Mouse (Mus musculus): ENCODE measurements around the gene Cd6. TPM values are rescaled to one million over a fixed set of nuclear protein-coding genes. Genes with fewer than 3 reads are reported as not detected.
A peak's percentile ranks its signal among the peaks of the same experiment; 100 is the strongest.

The Cd6 gene
- total RNA-seq (2021), result under 1 TPM in 1 of 2 experiments, not detected in 1; 0.13 TPM
- long read RNA-seq, experiment 1, result 0 reads
- long read RNA-seq, experiment 2, result 0 reads

DNA sequence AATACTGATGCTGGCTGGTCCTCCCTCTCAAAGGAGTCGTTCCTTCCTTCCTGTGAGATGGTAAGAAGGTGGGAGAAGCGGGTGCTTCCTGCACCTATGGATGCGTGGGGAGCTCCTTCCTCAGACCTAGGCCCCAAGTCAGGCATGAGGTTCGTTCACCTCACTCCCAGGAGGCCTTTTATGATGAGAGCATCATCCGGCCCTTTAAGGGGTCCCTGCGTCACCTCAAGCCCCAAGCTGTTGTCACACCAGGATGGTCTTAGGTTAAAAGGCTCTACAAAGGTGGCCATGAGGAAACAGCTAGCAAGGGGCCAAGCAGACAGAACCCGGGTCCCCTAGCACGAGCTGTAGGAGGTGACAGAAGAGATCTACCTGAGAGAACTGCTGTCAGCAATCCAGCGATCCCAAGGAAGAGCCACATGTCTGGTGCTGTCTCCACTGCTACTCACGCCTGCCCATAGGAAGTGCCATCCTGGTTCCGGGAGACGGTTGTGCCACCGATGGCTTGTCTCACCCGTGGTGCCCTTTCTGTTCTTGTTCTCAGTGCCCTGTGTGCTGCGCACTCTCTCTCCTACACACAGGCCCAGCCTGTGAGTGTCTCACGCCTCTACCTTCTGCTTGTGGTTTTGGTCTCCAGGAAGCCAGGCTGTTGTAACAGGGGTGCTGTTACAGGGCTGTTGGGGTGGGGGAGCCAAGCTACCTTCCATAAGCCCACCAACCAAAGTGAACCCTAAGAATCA is at the start of gene Cd6:
TSS of gene Cd6 (minus strand) at position 623 of the 740 bp plus-strand sequence.
- DNase-seq, result no peak

- DNase-seq, result no peak
Observed at GRCm38 (mm10) chr19:10878201-10878837, 48.5 kb upstream of the Cd6 start.

DNA sequence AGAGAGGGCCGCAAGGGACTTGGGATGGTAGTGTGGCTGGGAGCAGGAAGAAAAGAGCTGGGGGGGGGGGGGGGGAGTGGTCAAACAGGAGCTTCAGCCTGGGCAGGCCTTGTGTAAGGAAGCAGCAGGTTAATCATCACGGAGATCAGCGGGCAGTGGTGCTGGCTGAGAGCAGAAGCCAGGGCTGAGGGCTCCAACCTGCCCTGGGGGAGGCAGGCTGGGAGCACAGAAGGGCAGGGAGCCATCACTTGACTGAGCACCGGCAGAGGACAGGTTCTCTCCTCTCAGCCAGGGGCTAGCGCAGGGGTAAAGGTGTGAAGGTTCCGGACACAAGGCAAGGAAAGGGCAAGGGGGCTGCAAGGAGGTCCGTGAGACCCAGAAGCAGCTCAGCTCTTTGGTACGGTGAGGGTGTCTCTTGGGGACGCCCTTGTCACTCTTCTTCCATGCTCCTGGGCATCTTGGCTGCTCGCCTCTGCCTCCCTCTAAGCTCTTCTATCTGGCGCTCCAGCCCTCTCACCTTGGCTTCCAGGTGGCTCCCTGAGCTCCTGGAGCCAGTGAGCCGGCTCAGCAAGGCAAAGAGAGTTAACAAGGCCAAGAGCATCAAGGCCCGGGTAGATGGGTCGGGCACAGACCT is 41.6 kb upstream of the Cd6 start:
- no peak for DNase-seq

- DNase-seq, result no peak
Observed at GRCm38 (mm10) chr19:10870676-10871075, 40.8 kb upstream of the Cd6 start.

- no peak for DNase-seq
Observed at GRCm38 (mm10) chr19:10869886-10870527, 40.1 kb upstream of the Cd6 start, which contains the start of gene Tmem132a. Gene Tmem132a, minus strand, starts transcription at chr19:10869940.

DNA sequence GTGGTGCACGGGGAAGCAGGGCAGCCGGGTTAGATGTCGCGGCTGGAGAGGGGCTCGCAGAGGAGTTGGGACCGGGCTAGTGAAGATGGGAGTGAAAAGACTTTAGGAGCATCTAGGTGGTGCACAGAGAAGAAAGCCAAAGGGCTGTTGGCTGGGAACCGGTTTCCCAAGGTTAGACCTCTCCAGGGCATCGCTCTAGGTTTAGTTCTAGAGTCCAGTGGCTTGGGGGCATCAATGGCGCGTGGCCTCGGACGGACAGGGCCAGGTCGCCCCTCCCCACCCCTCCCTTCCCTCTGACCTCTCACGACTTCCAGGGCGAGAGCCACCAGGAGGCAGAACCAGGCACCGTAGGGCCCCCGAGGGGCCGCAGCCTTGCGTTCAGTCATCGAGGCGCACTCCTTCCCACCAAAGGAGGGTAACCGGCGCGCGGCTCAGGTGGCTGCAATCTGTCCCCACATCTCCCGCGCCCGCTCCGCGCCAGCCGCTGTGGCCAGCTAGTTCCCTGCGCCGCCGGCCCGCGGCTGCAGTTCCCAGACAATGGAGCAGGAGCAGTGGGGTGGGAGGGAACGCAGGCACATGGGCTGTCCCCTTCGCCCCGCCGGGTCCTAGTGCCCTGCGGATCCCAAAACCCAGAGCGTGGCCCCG is 39.5 kb upstream of the Cd6 start:
- DNase-seq, result peak; percentile 66

GRCm38 (mm10) chr19:10868623-10869141 is 38.8 kb upstream of the Cd6 start:
- no peak for DNase-seq

DNA sequence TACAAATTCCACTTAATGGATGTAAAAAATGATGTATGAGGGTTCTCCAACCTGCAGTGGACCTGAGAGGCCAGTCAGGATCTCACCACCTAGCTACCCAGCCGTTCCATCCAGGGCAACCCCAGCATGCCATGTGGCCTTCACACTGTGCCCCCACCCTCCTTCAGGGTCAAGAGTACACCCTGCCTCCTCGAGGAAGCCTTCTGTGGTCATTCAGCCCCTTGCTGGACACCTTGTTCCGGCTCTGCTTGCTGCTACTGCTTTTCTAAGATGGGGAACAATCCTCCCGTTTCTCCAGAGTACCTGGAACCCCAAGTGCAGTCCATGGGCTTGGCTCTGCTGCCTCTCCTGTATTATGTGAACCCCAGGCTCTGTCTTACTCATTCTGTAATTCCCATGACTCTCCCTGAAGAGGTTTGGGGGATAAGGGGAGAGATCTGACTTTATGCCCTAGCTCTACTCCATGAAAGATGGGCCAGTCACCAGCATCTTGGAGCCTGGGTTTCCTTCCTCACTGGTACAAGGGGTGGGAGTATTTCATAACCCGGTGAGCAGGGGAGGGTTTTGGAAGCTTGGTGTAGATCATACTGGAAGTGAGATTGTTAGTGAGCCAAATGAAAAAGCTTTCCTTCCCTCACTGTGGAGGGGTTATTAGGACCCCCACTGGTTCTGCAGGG is 38.2 kb upstream of the Cd6 start:
- DNase-seq, result no peak

DNA sequence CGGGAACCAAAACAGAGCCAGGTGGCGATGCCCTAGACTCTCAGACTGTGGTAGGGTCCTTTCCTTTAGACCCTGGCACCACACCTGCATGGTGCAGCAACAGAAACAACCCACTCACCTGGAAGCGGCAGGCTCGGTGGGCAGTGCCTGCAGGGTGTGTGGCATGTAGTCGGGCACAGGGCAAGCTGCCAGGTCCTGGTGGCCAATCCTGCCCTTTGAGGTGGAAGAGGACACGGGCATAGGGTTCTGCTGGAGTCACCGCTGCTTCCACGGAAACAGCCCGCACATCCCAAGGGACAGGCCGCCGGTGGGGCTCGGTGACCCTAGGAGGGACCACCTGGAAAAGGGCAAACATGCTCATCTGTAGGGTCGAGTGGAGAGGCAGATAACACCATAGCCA is 36.5 kb upstream of the Cd6 start:
- no peak for DNase-seq

DNA sequence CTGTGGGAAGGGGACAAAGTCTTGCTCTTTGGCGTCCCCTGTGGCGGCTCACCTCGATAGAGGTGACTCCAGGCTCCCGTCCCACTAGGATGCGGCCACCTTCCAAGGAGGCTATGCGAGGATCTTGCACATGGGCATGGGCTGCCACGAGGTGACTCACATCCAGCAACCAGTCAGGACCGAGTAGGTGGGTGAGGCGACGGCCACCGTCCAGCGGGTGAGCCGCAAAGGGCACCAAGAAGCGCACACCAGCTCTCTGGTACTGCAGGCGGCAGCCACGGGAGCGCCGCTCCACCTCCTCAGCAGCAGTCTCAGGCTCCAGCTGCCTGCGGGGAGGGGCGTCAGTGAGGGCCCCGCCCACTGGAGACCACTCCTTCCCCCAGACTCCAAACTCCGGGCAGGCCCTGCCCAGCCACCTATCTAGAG is 30.2 kb upstream of the Cd6 start:
- DNase-seq, result no peak

GRCm38 (mm10) chr19:10856520-10856919 is 26.7 kb upstream of the Cd6 start:
- no peak for DNase-seq

DNA sequence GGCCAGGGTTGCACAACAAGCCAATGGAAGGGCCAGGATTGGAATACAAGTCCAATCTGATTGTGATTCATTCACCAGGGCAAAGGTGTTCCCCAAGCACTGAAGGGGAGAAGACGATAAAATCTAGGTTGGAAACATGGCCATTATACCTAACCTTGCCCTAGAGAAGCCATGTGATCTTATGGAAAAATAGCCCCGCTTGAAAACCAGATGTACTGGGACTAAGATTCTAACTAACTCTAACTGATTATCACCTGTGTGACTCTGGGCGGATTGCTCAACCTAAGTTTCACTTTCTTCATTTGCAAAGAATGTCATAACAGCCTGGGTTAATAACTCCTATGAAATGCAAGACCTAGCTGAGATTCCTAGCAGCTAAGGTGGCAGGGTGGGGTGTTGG is 25.6 kb upstream of the Cd6 start:
- no peak for DNase-seq

DNA sequence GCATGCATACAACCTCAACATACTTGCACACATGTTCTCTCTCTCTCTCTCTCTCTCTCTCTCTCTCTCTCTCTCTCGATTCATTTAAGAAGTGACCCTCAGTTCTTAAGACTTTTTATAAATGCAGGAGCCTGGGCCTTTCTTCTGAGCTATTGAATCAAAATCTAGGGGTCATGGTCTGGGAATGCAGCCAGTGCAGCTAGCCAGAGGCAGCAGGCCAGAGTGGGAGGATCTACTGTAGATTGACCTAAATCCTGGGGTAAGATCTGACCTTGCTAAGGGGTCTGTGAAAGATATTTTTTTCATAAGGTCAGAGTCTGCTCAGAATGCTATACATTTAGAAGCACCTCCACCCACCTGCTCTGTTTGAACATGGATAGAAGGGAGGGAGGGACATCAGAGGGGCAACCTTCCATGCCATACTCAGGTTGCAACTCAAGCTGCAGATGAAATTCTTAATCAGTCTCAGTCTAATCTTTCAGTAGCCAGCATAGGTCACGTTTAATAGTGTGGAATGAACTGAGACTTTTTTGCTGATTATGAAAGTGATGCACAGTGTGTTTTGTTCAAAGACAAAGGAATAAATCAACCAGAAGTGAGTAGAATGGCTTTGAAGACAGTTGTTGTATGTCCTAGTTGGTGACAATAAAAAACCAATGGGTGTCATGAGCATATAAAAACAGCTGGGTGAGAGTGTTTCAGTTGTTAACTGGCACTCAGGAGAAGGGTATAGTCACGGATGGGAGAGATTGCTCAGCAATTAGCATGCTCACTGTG is 17.6 kb upstream of the Cd6 start:
- DNase-seq, result no peak

- no peak for DNase-seq
Observed at GRCm38 (mm10) chr19:10846150-10846549, 16.3 kb upstream of the Cd6 start.

GRCm38 (mm10) chr19:10845454-10845853 is 15.6 kb upstream of the Cd6 start:
- DNase-seq, result no peak

GRCm38 (mm10) chr19:10844206-10844605 is 14.3 kb upstream of the Cd6 start:
- DNase-seq, result no peak

DNA sequence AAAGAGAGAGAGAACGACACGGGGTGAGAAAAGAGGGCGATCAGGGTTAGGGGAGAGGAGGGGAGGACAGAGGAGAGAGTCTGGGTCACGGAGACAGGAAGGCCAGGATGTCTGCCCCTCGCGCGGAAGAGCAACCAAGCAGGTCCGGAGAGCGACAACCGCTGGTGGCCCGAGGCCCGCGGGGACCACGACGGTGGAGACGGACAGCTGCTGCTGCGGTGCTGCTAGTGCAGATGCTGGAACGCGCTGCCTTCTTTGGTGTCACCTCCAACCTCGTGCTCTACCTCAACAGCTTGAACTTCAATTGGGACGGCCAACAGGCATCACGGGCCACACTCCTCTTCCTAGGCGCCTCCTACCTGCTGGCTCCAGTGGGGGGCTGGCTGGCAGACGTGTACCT is 13.1 kb upstream of the Cd6 start:
- no peak for DNase-seq

DNA sequence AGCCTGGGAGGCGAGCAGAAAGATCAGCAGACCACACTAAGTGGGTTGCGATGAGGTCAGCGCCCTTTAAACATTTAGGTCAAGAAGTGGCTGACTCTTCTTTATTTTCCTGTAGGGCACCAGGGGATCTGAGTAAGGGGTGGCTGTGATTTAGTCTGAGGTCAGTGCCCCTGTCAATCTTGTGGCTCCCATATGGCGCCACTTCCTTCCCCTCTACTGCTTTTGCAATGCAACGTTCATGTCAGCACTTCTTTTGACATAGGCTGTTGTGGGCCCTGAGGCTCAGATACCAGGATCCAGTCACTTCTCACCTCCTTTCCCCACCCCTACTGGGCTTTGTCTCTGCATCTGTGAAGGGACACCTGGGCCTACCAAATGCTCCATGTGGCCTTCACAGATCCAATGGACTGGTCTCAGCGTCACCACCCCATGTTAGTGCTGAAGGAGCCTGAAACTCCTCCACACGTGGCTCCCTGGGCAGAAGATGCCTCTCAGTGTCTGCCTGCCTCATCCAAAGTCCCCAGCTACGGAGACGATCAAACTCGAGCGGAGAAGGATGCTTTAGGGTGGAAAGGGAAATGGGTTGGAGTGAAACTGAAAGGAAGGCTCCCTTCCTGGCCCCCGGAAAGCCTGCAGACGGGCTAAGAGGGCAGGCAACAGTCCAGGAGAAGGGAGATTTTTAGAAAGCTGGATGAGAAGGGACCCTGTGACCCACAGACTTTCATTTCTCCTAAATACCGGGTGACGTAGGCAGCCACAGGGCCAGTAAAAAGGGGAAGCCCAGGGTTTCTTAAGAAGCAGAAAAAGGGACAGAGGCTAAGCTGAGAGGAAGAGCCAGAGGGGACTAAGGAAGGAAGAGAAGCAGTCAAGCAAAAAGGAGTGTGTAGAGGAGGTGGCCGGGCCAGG is 12.1 kb upstream of the Cd6 start:
- DNase-seq, result peak; percentile 28
